In the genomic region with DNA sequence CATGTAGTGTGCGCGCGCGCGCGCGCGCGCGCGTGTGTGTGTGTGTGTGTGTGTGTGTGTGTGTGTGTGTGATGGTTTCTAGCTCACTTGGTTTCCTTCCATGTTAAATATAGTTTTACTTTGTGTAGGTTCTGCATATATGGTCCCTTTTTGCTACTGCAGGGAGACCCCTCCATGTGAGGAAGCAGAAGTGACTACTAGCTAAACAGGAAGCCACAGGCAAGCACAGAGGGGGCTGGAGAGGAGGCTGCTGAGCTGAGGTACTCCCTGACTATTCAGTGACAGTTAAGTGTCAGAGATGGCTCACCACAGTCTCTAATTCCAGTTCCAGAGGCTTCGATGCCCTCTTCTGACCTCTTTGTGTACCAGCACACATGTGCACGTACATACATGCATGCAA, we compare ENCODE assay signal across 12 mouse cellular contexts. TPM values are rescaled to one million over a fixed set of nuclear protein-coding genes. Genes with fewer than 3 reads are reported as not detected.
A peak's percentile ranks its signal among the peaks of the same experiment; 100 is the strongest.
DNase-seq lines count a peak whose midpoint lies in the region; ATAC-seq and TF ChIP-seq lines count a peak whose summit lies in the region.
"Had no signal": no experiment of that assay in that cellular context is flagged by ENCODE, and none has a peak within 500 bp of the region (broad histone marks: within the 10 kb centered on the region; RNA-seq: fewer than 3 reads in every experiment).

No protein-coding gene starts in this region.

- no peak for TF ChIP-seq POLR2A in bone marrow, adult 2 months (IDR thresholded peaks at IDR 0.05; ENCODE audit: borderline replicate concordance, control insufficient read depth, low read depth, low read length)

- no peaks in the 10 kb centered on the region for H3K27me3 ChIP-seq in midbrain, postnatal 0 days (ENCODE audit: insufficient read depth, low read length)
- no peaks in the 10 kb centered on the region for H3K27me3 ChIP-seq in midbrain, embryonic 16.5 days (ENCODE audit: control insufficient read depth, insufficient read depth, low read depth, low read length)
- no peaks in the 10 kb centered on the region for H3K27me3 ChIP-seq in liver, embryonic 16.5 days (ENCODE audit: control insufficient read depth, insufficient read depth, low read depth, low read length)
- no peaks in the 10 kb centered on the region for H3K27me3 ChIP-seq in forebrain, embryonic 14.5 days (replicated peaks; ENCODE audit: control insufficient read depth, insufficient read depth, low read length)
- H3K27me3 ChIP-seq: hindbrain, embryonic 15.5 days; kidney, embryonic 15.5 days; stomach, embryonic 15.5 days had no signal

- H3K36me3 ChIP-seq in midbrain, postnatal 0 days (ENCODE audit: insufficient read depth, low read length) = peaks cover 12% of the 10 kb centered on the region
- no peaks in the 10 kb centered on the region; the same call in 1 of the 2 replicates for H3K36me3 ChIP-seq in midbrain, embryonic 16.5 days (ENCODE audit: control insufficient read depth, insufficient read depth, low read length)
- no peaks in the 10 kb centered on the region for H3K36me3 ChIP-seq in liver, embryonic 16.5 days (ENCODE audit: control insufficient read depth, insufficient read depth)
- peaks cover 29% of the 10 kb centered on the region for H3K36me3 ChIP-seq in forebrain, embryonic 14.5 days (ENCODE audit: control insufficient read depth, insufficient read depth, low read length)

- 93% methylated on average over 13 of the region's 13 CpGs for WGBS in midbrain, postnatal 0 days
- WGBS in midbrain, embryonic 16.5 days = 96% methylated on average over 13 of the region's 13 CpGs
- 17% methylated on average over 13 of the region's 13 CpGs for WGBS in bone marrow, adult 2 months
- 41% methylated on average over 13 of the region's 13 CpGs for WGBS in liver, embryonic 16.5 days (ENCODE audit: insufficient replicate concordance)
- WGBS in forebrain, embryonic 14.5 days = 96% methylated on average over 13 of the region's 13 CpGs

- no peak overlapping the region for H3K4me3 ChIP-seq in midbrain, postnatal 0 days (ENCODE audit: low read depth, low read length)
- no peak overlapping the region for H3K4me3 ChIP-seq in midbrain, embryonic 16.5 days (ENCODE audit: low read depth, low read length)
- no peak overlapping the region for H3K4me3 ChIP-seq in bone marrow, adult 2 months (replicated peaks; ENCODE audit: control insufficient read depth, low read depth, low read length)
- H3K4me3 ChIP-seq in liver, embryonic 16.5 days (ENCODE audit: low read depth, low read length) = no peak overlapping the region
- H3K4me3 ChIP-seq in forebrain, embryonic 14.5 days (ENCODE audit: low read depth, low read length) = no peak overlapping the region
- H3K4me3 ChIP-seq: hindbrain, embryonic 15.5 days; kidney, embryonic 15.5 days; stomach, embryonic 15.5 days had no signal

- DNase-seq in midbrain, postnatal 0 days (ENCODE audit: low spot score) = no peak
- peak; percentile 14 to 39 for DNase-seq in spleen, postnatal 14 days (ENCODE audit: low spot score in 2 of 2)
- DNase-seq in forebrain, embryonic 14.5 days (ENCODE audit: low spot score) = no peak
- DNase-seq: adrenal gland, postnatal 25 days; cerebellum, postnatal 10 days had no signal

- TF ChIP-seq CTCF in midbrain, postnatal 0 days (IDR thresholded peaks at IDR 0.05) = peak; percentile 23; the same call in 1 of the 2 replicates
- no peak for TF ChIP-seq CTCF in bone marrow, adult 2 months (IDR thresholded peaks at IDR 0.05; ENCODE audit: control insufficient read depth, insufficient read depth, low read length)

- H3K27ac ChIP-seq in midbrain, postnatal 0 days (ENCODE audit: low read depth, low read length) = no peak overlapping the region
- H3K27ac ChIP-seq in midbrain, embryonic 16.5 days (ENCODE audit: low read length) = no peak overlapping the region
- H3K27ac ChIP-seq in bone marrow, adult 2 months (ENCODE audit: control insufficient read depth, insufficient read depth, low read depth, low read length, poor library complexity) = peak overlapping the region; percentile 48
- H3K27ac ChIP-seq in liver, embryonic 16.5 days (ENCODE audit: low read length) = no peak overlapping the region
- no peak overlapping the region for H3K27ac ChIP-seq in forebrain, embryonic 14.5 days (ENCODE audit: low read depth, low read length)
- H3K27ac ChIP-seq: hindbrain, embryonic 15.5 days; kidney, embryonic 15.5 days; stomach, embryonic 15.5 days had no signal

- no peaks in the 10 kb centered on the region for H3K9me3 ChIP-seq in midbrain, postnatal 0 days (ENCODE audit: low read length)
- H3K9me3 ChIP-seq in midbrain, embryonic 16.5 days (replicated peaks; ENCODE audit: control insufficient read depth, low read length, poor library complexity, severe bottlenecking) = no peaks in the 10 kb centered on the region
- no peaks in the 10 kb centered on the region for H3K9me3 ChIP-seq in liver, embryonic 16.5 days (replicated peaks; ENCODE audit: control insufficient read depth, low read length)
- H3K9me3 ChIP-seq in forebrain, embryonic 14.5 days (replicated peaks; ENCODE audit: control insufficient read depth, low read length) = no peaks in the 10 kb centered on the region
- H3K9me3 ChIP-seq: hindbrain, embryonic 15.5 days; kidney, embryonic 15.5 days; stomach, embryonic 15.5 days had no signal

- no peak overlapping the region for H3K9ac ChIP-seq in midbrain, postnatal 0 days (replicated peaks; ENCODE audit: low read length, poor library complexity, severe bottlenecking)
- no peak overlapping the region for H3K9ac ChIP-seq in midbrain, embryonic 16.5 days (ENCODE audit: low read depth, low read length)
- H3K9ac ChIP-seq in liver, embryonic 16.5 days (ENCODE audit: low read depth, low read length) = no peak overlapping the region
- H3K9ac ChIP-seq in forebrain, embryonic 14.5 days (ENCODE audit: low read length) = no peak overlapping the region
- H3K9ac ChIP-seq: hindbrain, embryonic 15.5 days; kidney, embryonic 15.5 days; stomach, embryonic 15.5 days had no signal

- no peak overlapping the region for H3K4me2 ChIP-seq in midbrain, postnatal 0 days (ENCODE audit: low read depth, low read length, poor library complexity, severe bottlenecking)
- no peak overlapping the region for H3K4me2 ChIP-seq in midbrain, embryonic 16.5 days (ENCODE audit: low read length)
- H3K4me2 ChIP-seq in liver, embryonic 16.5 days (ENCODE audit: low read depth, low read length) = no peak overlapping the region
- H3K4me2 ChIP-seq in forebrain, embryonic 14.5 days (ENCODE audit: low read length) = no peak overlapping the region
- H3K4me2 ChIP-seq: hindbrain, embryonic 15.5 days; kidney, embryonic 15.5 days; stomach, embryonic 15.5 days had no signal

- H3K4me1 ChIP-seq in midbrain, postnatal 0 days (ENCODE audit: insufficient read depth, low read length) = no peaks in the 10 kb centered on the region
- H3K4me1 ChIP-seq in midbrain, embryonic 16.5 days (ENCODE audit: control insufficient read depth, insufficient read depth, low read length) = no peaks in the 10 kb centered on the region; the same call in 1 of the 2 replicates
- peaks cover 3% of the 10 kb centered on the region for H3K4me1 ChIP-seq in bone marrow, adult 2 months (ENCODE audit: control insufficient read depth, insufficient read depth, low read length)
- no peaks in the 10 kb centered on the region; the same call in 1 of the 2 replicates for H3K4me1 ChIP-seq in liver, embryonic 16.5 days (ENCODE audit: control insufficient read depth, low read depth, low read length)
- no peaks in the 10 kb centered on the region for H3K4me1 ChIP-seq in forebrain, embryonic 14.5 days (ENCODE audit: control insufficient read depth, insufficient read depth, low read length)
- H3K4me1 ChIP-seq: kidney, embryonic 15.5 days; stomach, embryonic 15.5 days had no signal

- no peak for ATAC-seq in midbrain, postnatal 0 days (ENCODE audit: low FRiP score)
- no peak for ATAC-seq in midbrain, embryonic 16.5 days
- peak; percentile 67 for ATAC-seq in liver, embryonic 16.5 days (ENCODE audit: low read depth)
- no peak for ATAC-seq in erythroid progenitor cell, adult 5-6 weeks (replicated peaks; ENCODE audit: low FRiP score, poor library complexity, severe bottlenecking)
- no peak for ATAC-seq in forebrain, embryonic 14.5 days

RNA-seq across cellular contexts. Expression of a gene that starts 9.8 kb away (rescaled TPM):
- 16.2 and 19.7 TPM in 2 replicates for total RNA-seq in midbrain, postnatal 0 days (2014; rRNA removed)
- polyA plus RNA-seq in midbrain, postnatal 0 days (2015; fragmentation: Nextera tagmentation; extraction: Ambion mirVana) = 17.3 and 18.5 TPM in 2 replicates
- 25.3 and 25.9 TPM in 2 replicates for polyA plus RNA-seq in midbrain, embryonic 16.5 days (2015; fragmentation: Nextera tagmentation; extraction: Ambion mirVana)
- polyA plus RNA-seq in bone marrow, adult 2 months (2011; ENCODE audit: insufficient read depth, insufficient read length, low replicate concordance, missing spikeins) = 7.3 and 12.3 TPM in 2 replicates
- polyA plus RNA-seq in liver, embryonic 16.5 days (2015; fragmentation: Nextera tagmentation; extraction: Ambion mirVana) = 6.3 and 7.0 TPM in 2 replicates
- 1.3 and 3.6 TPM in 2 replicates for total RNA-seq in erythroid progenitor cell, adult 5-6 weeks (2015; ENCODE audit: low replicate concordance)
- 6.0 and 9.9 TPM in 2 replicates for total RNA-seq in erythroid progenitor cell, adult 5-6 weeks (2017; ENCODE audit: low replicate concordance)
- polyA plus RNA-seq in forebrain, embryonic 14.5 days (2014; fragmentation: Nextera tagmentation; extraction: Ambion mirVana) = 29.4 and 32.7 TPM in 2 replicates

RNA-seq across cellular contexts. Expression of a gene that starts 30.7 kb away (rescaled TPM):
- total RNA-seq in midbrain, postnatal 0 days (2014; rRNA removed) = 75.7 and 77.3 TPM in 2 replicates
- polyA plus RNA-seq in midbrain, postnatal 0 days (2015; fragmentation: Nextera tagmentation; extraction: Ambion mirVana) = 37.6 and 42.2 TPM in 2 replicates
- polyA plus RNA-seq in midbrain, embryonic 16.5 days (2015; fragmentation: Nextera tagmentation; extraction: Ambion mirVana) = 58.9 and 68.8 TPM in 2 replicates
- polyA plus RNA-seq in bone marrow, adult 2 months (2011; ENCODE audit: insufficient read depth, insufficient read length, low replicate concordance, missing spikeins) = 0.40 and 0.60 TPM in 2 replicates
- polyA plus RNA-seq in liver, embryonic 16.5 days (2015; fragmentation: Nextera tagmentation; extraction: Ambion mirVana) = 0.65 and 0.92 TPM in 2 replicates
- not detected in 2 replicates for total RNA-seq in erythroid progenitor cell, adult 5-6 weeks (2015; ENCODE audit: low replicate concordance)
- total RNA-seq in erythroid progenitor cell, adult 5-6 weeks (2017; ENCODE audit: low replicate concordance) = not detected in 2 replicates
- polyA plus RNA-seq in forebrain, embryonic 14.5 days (2014; fragmentation: Nextera tagmentation; extraction: Ambion mirVana) = 70.5 and 77.4 TPM in 2 replicates

Comparison
In these comparisons a context has a peak if more than half of its experiments do, and no peak if none do; other contexts are left out.
1. DNase-seq: peak in spleen, postnatal 14 days (2 of 2); none in midbrain, postnatal 0 days (single experiment) and forebrain, embryonic 14.5 days (single experiment).
2. RNA of a gene that starts 30.7 kb away (polyA plus RNA-seq): 70.5 to 77.4 TPM in forebrain, embryonic 14.5 days, 58.9 to 68.8 TPM in midbrain, embryonic 16.5 days and 37.6 to 42.2 TPM in midbrain, postnatal 0 days; 0.65 to 0.92 TPM in liver, embryonic 16.5 days and 0.40 to 0.60 TPM in bone marrow, adult 2 months; every median in the first group is over 10 times any median in the second.